Mouse (Mus musculus): ENCODE measurements at regions not wholly inside any gene's neighbourhood (a gene's known extent, or its start where the extent isn't known, plus 50 kb on each side); places are given as distances from the start of the nearest gene placed in this dataset.
A peak's percentile ranks its signal among the peaks of the same experiment; 100 is the strongest.

DNA sequence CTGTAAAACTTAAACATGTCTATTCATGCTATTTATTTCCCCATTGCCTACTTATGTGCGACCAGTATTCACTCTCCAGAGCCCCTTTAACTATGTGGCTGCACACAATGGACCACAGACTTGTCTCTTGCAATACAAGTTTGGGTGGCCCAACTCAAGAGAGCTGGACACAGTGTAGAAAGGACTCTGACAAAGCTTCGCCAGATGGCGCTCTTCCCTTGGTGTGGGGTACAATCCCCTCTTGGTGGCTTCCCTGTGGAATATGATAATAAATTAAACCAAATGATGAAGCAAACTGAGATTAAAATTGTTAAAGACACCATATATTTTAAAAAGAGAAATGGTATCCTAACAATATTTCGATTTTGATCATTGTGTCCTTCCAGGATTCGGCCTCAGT is 302.6 kb upstream of the Ednrb start:
- no peak for TF ChIP-seq POLR2A (IDR thresholded peaks at IDR 0.05; ENCODE audit: borderline replicate concordance, extremely low read depth, low read depth, low read length)
- peak; percentile 34; the same call in 1 of the 2 replicates for TF ChIP-seq CTCF (IDR thresholded peaks at IDR 0.05; ENCODE audit: insufficient read depth, low read length)
